Mouse (Mus musculus): ENCODE results near the gene Csrnp2.

Gene Csrnp2

GRCm38 (mm10) chr15:100429959-100430565, 65.2 kb downstream of the Csrnp2 start:
- DNase-seq = no peak

Data from lung, adult 18-20 months (tissue).